Mouse (Mus musculus) embryonic fibroblast, embryonic 13.5 days (primary cell): Measurements from ENCODE around the gene Khdc3.

Source experiments
- CTCF ChIP-seq: IDR thresholded peaks from 2 replicates; pipeline ENCODE4 v1.5.1; 2011; ENCODE audit warnings: mild to moderate bottlenecking, control low read depth, low read length, moderate library complexity, borderline replicate concordance; ENCODE audit not compliant: insufficient read depth
- POLR2A ChIP-seq: IDR thresholded peaks from 2 replicates; pipeline ENCODE4 v1.6.1; 2011; ENCODE audit warnings: low read depth, mild to moderate bottlenecking, control low read depth, low read length, moderate library complexity

- TF ChIP-seq POLR2A = no peak
- no peak for TF ChIP-seq CTCF
Observed at GRCm38 (mm10) chr9:73103880-73104198, 2.2 kb downstream of the Khdc3 start.
